Mouse (Mus musculus): ENCODE measurements around the gene Cldn19. TPM values are rescaled to one million over a fixed set of nuclear protein-coding genes. Genes with fewer than 3 reads are reported as not detected.

Cldn19 gene
- polyA plus RNA-seq, 1 experiment from 2014 or later = not detected

DNA sequence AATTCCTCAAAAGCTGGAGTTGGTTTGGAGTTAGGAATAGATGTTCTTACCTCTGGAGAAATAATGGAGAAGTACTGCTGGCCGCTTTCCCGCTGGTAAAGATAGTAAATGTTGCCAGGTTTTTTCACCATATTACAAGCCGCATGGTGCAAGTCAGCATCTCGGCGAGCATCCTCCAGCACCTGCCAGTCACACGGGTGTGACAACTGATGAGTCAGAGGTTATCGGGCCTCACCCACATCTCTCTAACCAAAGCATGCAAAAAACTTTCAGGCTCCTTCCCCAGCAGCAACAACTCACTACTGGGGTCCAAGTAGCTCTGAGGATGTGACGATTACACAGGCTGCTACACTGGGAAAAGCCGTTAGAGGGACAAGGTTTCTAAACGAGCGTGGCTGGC, 28.5 kb upstream of the Cldn19 start:
- Histone ChIP-seq H3K27ac (replicated peaks) (no peak overlapping the region), H3K4me1 (replicated peaks; ENCODE audit: control insufficient read depth, insufficient read depth) (no peaks in the 10 kb centered on the region), H3K4me3 (ENCODE audit: low read depth, low read length) (no peak overlapping the region), H3K27me3 (ENCODE audit: control insufficient read depth, insufficient read depth, low read length) (no peaks in the 10 kb centered on the region), H3K9me3 (ENCODE audit: control insufficient read depth, low read length) (no peaks in the 10 kb centered on the region), H3K9ac (ENCODE audit: low read length) (no peak overlapping the region), H3K36me3 (ENCODE audit: control insufficient read depth, insufficient read depth, low read length) (peaks cover 10% of the 10 kb centered on the region; the same call in 1 of the 2 replicates), H3K4me2 (replicated peaks; ENCODE audit: low read depth) (no peak overlapping the region)
- DNase-seq (ENCODE audit: low spot score) (no peak), ATAC-seq (ENCODE audit: low FRiP score, low TSS enrichment) (no peak)
- no peak for TF ChIP-seq EP300 (optimal IDR thresholded peaks at IDR 0.05)
- no peak for TF ChIP-seq CTCF (IDR thresholded peaks at IDR 0.05; ENCODE audit: low read depth)
- WGBS = 89% methylated on average over 11 of the region's 11 CpGs

DNA sequence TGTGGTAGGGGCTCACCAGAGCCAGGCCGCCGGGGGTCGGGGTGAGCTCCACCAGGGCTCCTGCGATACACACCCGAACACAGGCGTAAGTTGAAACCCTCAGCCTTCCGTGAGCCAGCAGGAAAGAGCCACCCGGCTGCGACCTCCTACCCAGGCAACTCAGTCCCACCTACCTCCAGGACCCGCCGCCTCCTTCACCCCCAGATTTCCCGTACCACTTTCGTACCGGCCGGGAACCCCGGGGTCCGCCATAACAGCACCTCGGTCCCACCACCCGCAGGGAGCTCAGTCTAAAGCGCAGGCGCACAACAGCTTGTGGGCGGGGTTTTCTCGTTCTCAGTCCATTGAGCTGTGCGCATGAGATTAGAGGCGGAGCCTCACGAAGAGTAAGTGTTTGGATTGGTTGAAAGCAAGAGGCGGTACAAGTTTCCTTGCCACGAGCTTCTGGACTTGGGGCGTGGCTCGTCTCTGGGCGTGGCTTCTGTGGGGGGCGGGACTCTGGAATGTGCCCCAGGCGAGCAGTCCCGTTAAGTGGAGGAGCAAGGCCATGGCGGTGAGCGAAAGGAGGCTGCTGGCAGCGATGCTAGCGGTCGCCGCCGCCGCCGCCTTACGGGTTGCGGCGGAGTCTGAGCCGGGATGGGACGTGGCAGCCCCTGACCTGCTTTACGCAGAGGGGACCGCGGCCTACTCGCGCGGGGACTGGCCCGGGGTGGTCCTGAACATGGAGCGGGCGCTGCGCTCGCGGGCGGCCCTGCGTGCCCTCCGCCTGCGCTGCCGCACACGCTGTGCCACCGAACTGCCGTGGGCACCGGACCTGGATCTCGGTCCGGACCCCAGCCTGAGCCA, 22.6 kb upstream of the Cldn19 start, which contains the start of the genes AU022252 and P3h1:
Gene AU022252, minus strand, starts transcription at position 303 of the 846 bp plus-strand sequence.
Gene P3h1, plus strand, starts transcription at position 506 of the 846 bp plus-strand sequence.
- Histone ChIP-seq H3K27me3 (ENCODE audit: control insufficient read depth, insufficient read depth, low read length) (no peaks in the 10 kb centered on the region), H3K36me3 (ENCODE audit: control insufficient read depth, insufficient read depth, low read length) (no peaks in the 10 kb centered on the region; the same call in 1 of the 2 replicates), H3K27ac (replicated peaks) (peak within 1 kb of the TSS; percentile 76), H3K9me3 (ENCODE audit: control insufficient read depth, low read length) (no peaks in the 10 kb centered on the region), H3K9ac (ENCODE audit: low read length) (peak within 1 kb of the TSS; percentile 81), H3K4me2 (replicated peaks; ENCODE audit: low read depth) (peak within 1 kb of the TSS; percentile 89), H3K4me1 (replicated peaks; ENCODE audit: control insufficient read depth, insufficient read depth) (no peaks in the 10 kb centered on the region), H3K4me3 (ENCODE audit: low read depth, low read length) (peak within 1 kb of the TSS; percentile 87)
- DNase-seq (ENCODE audit: low spot score) (peak; percentile 97), ATAC-seq (ENCODE audit: low FRiP score, low TSS enrichment) (peak; percentile 98)
- WGBS = under 1% methylated on average over 57 of the region's 71 CpGs
- no peak for TF ChIP-seq EP300 (optimal IDR thresholded peaks at IDR 0.05)

DNA sequence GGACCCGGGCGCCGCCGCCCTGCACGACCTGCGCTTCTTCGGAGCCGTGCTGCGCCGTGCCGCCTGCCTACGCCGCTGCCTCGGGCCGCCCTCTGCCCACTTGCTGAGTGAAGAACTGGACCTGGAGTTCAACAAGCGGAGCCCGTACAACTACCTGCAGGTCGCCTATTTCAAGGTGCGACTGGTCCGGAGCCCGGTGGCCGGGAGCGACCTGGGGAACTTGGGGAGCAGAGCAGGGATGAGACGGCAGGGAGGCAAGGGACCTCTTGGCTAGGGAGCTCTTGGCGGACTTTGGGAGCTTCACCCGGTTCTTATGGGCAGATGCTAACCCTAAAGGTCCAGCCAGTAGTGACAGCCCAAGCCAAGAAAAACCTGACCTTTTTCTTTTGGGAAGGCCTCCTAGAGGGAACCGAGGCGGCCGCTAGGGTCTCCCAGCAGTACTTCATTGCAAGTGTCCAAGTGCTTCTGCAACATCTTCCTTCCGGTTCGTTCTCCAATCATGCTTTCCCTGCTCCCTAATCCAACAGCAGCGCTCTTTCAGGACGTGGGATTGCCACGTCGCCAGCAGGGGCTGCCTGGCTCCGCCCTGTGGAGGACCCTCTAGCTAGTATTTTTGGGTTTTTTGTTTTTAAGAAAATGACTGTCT, 21.8 kb upstream of the Cldn19 start:
- peak overlapping the region; percentile 76 for H3K27ac ChIP-seq (replicated peaks)
- under 1% methylated on average over 36 of the region's 36 CpGs for WGBS
- H3K4me1 ChIP-seq (replicated peaks; ENCODE audit: control insufficient read depth, insufficient read depth) = no peaks in the 10 kb centered on the region
- DNase-seq (ENCODE audit: low spot score) = no peak
- peak overlapping the region; percentile 88 for H3K4me2 ChIP-seq (replicated peaks; ENCODE audit: low read depth)
- H3K9me3 ChIP-seq (ENCODE audit: control insufficient read depth, low read length) = no peaks in the 10 kb centered on the region
- peak; percentile 56 for TF ChIP-seq CTCF (IDR thresholded peaks at IDR 0.05; ENCODE audit: low read depth)
- TF ChIP-seq EP300 (optimal IDR thresholded peaks at IDR 0.05) = no peak
- ATAC-seq (ENCODE audit: low FRiP score, low TSS enrichment) = peak; percentile 20
- no peaks in the 10 kb centered on the region for H3K27me3 ChIP-seq (ENCODE audit: control insufficient read depth, insufficient read depth, low read length)
- H3K4me3 ChIP-seq (ENCODE audit: low read depth, low read length) = peak overlapping the region; percentile 87
- peak overlapping the region; percentile 76 for H3K9ac ChIP-seq (ENCODE audit: low read length)
- H3K36me3 ChIP-seq (ENCODE audit: control insufficient read depth, insufficient read depth, low read length) = no peaks in the 10 kb centered on the region; the same call in 1 of the 2 replicates

DNA sequence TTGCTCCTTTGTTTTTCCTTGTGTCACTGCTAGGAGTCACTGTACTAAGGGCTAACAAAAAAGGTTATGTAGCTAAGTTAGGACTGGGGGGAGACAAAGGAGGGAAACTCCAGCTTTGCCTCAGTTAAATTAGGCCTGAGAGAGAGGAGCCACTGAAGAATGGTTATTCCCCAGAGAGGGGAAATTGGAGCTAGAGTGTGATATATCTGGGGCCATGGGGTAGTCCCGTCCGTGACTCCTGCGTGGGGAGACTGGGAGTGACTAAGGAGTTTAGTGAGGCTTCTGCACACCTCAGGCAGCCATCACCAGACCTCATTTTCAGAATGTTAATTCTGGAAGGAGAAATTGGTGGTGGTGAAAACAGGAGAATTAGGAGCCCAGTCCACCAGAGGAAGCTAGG, 20.9 kb upstream of the Cldn19 start:
- TF ChIP-seq CTCF (IDR thresholded peaks at IDR 0.05; ENCODE audit: low read depth) (no peak), EP300 (optimal IDR thresholded peaks at IDR 0.05) (no peak)
- Histone ChIP-seq H3K36me3 (ENCODE audit: control insufficient read depth, insufficient read depth, low read length) (no peaks in the 10 kb centered on the region), H3K9ac (ENCODE audit: low read length) (peak overlapping the region; percentile 76), H3K4me2 (replicated peaks; ENCODE audit: low read depth) (peak overlapping the region; percentile 88), H3K4me3 (ENCODE audit: low read depth, low read length) (peak overlapping the region; percentile 87), H3K9me3 (ENCODE audit: control insufficient read depth, low read length) (no peaks in the 10 kb centered on the region), H3K4me1 (replicated peaks; ENCODE audit: control insufficient read depth, insufficient read depth) (no peaks in the 10 kb centered on the region), H3K27ac (replicated peaks) (peak overlapping the region; percentile 76; the same call in 1 of the 2 replicates), H3K27me3 (ENCODE audit: control insufficient read depth, insufficient read depth, low read length) (no peaks in the 10 kb centered on the region)
- ATAC-seq (ENCODE audit: low FRiP score, low TSS enrichment) (no peak), DNase-seq (ENCODE audit: low spot score) (no peak)
- 81% methylated on average over 3 of the region's 3 CpGs for WGBS

DNA sequence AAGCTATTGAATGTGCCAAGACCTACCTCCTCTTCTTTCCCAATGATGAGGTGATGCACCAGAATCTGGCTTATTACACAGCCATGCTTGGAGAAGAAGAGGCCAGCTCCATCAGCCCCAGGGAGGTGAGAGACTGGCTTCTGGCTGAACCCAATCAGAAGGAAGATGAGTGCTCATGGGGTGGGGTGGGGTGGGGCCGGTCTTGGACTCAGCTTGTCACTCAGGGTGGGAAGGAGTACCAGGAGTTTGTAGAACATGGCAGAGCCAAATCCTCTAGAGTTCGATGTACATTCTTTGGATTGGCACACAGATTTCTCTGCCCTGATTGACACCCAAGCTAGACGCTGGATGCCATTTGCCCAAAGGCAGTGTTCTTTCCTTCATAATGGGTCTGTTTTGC, 16.6 kb upstream of the Cldn19 start:
- Histone ChIP-seq H3K4me1 (replicated peaks; ENCODE audit: control insufficient read depth, insufficient read depth) (no peaks in the 10 kb centered on the region), H3K4me2 (replicated peaks; ENCODE audit: low read depth) (no peak overlapping the region), H3K9ac (ENCODE audit: low read length) (no peak overlapping the region), H3K36me3 (ENCODE audit: control insufficient read depth, insufficient read depth, low read length) (peaks cover 5% of the 10 kb centered on the region; the same call in 1 of the 2 replicates), H3K27ac (replicated peaks) (0 out of 2 replicates have a peak overlapping the region, but pooled peaks have one; percentile 40), H3K9me3 (ENCODE audit: control insufficient read depth, low read length) (no peaks in the 10 kb centered on the region), H3K4me3 (ENCODE audit: low read depth, low read length) (no peak overlapping the region), H3K27me3 (ENCODE audit: control insufficient read depth, insufficient read depth, low read length) (no peaks in the 10 kb centered on the region)
- DNase-seq (ENCODE audit: low spot score) (no peak), ATAC-seq (ENCODE audit: low FRiP score, low TSS enrichment) (no peak)
- WGBS = 66% methylated on average over 3 of the region's 3 CpGs
- TF ChIP-seq CTCF (IDR thresholded peaks at IDR 0.05; ENCODE audit: low read depth) (no peak), EP300 (optimal IDR thresholded peaks at IDR 0.05) (no peak)
